Mouse (Mus musculus): ENCODE measurements around the gene Dapp1. TPM values are rescaled to one million over a fixed set of nuclear protein-coding genes. Genes with fewer than 3 reads are reported as not detected.
"Not testable (repeated sequence)": the region's sequence is repeated elsewhere in the genome, so short reads cannot be mapped to it uniquely, and the experiment has no call there.

The Dapp1 gene
- polyA plus RNA-seq, 1 experiment from 2014 or later: 2.3 TPM

- Histone ChIP-seq H3K27me3 (no peaks in the 10 kb centered on the region), H3K4me2 (replicated peaks) (no peak overlapping the region), H3K27ac (replicated peaks) (no peak overlapping the region; the same call in 1 of the 2 replicates), H3K36me3 (no peaks in the 10 kb centered on the region), H3K4me3 (no peak overlapping the region), H3K4me1 (peaks cover 9% of the 10 kb centered on the region; the same call in 1 of the 2 replicates), H3K9me3 (no peaks in the 10 kb centered on the region), H3K9ac (replicated peaks) (no peak overlapping the region)
- WGBS: 38% methylated on average over 5 of the region's 5 CpGs
- ATAC-seq (ENCODE audit: low FRiP score, low read depth): no peak
Observed at GRCm38 (mm10) chr3:137935570-137936525, 45.5 kb downstream of the Dapp1 start.

DNA sequence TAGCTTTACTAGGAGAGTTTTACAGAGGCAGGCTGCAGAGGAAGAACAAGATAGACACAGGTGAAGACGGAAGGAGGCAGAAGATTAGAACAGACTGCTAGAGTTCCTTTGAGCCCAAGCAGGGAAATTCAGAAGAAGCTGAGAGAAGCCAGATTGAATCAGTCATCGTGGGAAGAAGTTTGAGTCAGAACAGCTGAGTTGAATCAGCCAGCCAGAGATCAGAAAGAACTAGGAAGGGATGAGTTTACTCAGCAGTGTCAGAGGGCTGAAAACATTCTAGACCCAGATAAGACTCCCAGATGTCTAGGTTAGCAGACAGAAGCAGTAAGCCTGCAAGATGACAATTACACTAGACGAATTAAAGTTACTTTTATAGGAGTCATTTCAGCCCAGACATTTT is 47.4 kb downstream of the Dapp1 start:
- no peak for ATAC-seq (ENCODE audit: low FRiP score, low read depth)
- Histone ChIP-seq H3K4me2 (replicated peaks) (no peak overlapping the region), H3K4me1 (peaks cover 9% of the 10 kb centered on the region; the same call in 1 of the 2 replicates), H3K4me3 (no peak overlapping the region), H3K27me3 (no peaks in the 10 kb centered on the region), H3K9ac (replicated peaks) (no peak overlapping the region), H3K9me3 (no peaks in the 10 kb centered on the region), H3K27ac (replicated peaks) (no peak overlapping the region), H3K36me3 (peaks cover 8% of the 10 kb centered on the region)
- WGBS: 87% methylated on average over 3 of the region's 3 CpGs

DNA sequence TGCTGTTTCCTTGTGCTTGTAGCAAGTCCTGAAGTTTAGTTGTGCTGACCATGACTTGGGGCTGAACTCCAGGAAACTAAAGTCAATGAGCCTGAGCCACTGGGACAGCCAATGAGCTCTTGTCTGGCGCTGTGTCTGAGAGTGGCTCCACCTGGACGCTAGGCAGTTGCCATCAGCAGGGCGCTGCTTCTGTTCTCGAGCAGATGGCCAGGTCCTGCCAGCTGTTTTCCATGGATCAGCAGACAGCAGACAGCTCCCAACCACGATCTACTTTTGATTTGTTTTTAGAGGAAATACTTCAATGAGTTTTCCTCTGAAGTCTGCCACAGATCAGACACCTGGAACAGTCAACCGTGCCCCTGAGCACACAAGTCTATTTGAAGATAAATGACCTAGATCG is 48.6 kb downstream of the Dapp1 start:
- WGBS: 80% methylated on average over 7 of the region's 7 CpGs
- Histone ChIP-seq H3K4me2 (replicated peaks) (no peak overlapping the region), H3K36me3 (peaks cover 16% of the 10 kb centered on the region), H3K9ac (replicated peaks) (no peak overlapping the region), H3K4me3 (no peak overlapping the region), H3K27me3 (no peaks in the 10 kb centered on the region), H3K27ac (replicated peaks) (no peak overlapping the region), H3K4me1 (peaks cover 9% of the 10 kb centered on the region; the same call in 1 of the 2 replicates), H3K9me3 (no peaks in the 10 kb centered on the region)
- ATAC-seq (ENCODE audit: low FRiP score, low read depth): no peak

DNA sequence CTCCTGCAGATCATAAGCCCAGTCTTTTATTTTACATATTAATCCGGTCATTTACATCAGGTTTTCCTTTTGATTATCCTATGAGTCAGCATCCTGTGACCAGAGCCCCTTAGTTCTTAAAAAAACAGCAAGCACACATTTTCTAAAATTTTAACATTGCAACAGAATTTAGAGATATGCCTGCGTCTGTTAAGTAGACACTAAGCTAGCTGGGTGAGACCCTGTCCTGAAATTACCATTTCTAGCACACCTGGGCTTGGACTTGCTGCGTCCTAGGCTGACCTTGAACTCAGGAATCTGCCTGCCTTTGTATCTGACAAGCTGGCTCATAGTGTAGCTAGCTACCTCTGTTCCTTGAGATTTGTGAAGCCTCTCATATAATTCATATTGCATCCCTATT is 51.4 kb downstream of the Dapp1 start:
- Histone ChIP-seq H3K27ac (replicated peaks) (no peak overlapping the region), H3K27me3 (no peaks in the 10 kb centered on the region), H3K36me3 (peaks cover 30% of the 10 kb centered on the region), H3K4me2 (replicated peaks) (no peak overlapping the region), H3K9me3 (no peaks in the 10 kb centered on the region), H3K4me3 (no peak overlapping the region), H3K9ac (replicated peaks) (no peak overlapping the region), H3K4me1 (no peaks in the 10 kb centered on the region)
- ATAC-seq (ENCODE audit: low FRiP score, low read depth): no peak
- 94% methylated on average over 3 of the region's 3 CpGs for WGBS

- Histone ChIP-seq H3K9ac (replicated peaks) (no peak overlapping the region), H3K9me3 (no peaks in the 10 kb centered on the region), H3K4me1 (no peaks in the 10 kb centered on the region), H3K4me2 (replicated peaks) (no peak overlapping the region), H3K4me3 (no peak overlapping the region), H3K36me3 (peaks cover 42% of the 10 kb centered on the region), H3K27me3 (no peaks in the 10 kb centered on the region), H3K27ac (replicated peaks) (no peak overlapping the region)
- no peak for ATAC-seq (ENCODE audit: low FRiP score, low read depth)
- 93% methylated on average over 4 of the region's 4 CpGs for WGBS
Observed at GRCm38 (mm10) chr3:137927010-137927409, 54.3 kb downstream of the Dapp1 start.

DNA sequence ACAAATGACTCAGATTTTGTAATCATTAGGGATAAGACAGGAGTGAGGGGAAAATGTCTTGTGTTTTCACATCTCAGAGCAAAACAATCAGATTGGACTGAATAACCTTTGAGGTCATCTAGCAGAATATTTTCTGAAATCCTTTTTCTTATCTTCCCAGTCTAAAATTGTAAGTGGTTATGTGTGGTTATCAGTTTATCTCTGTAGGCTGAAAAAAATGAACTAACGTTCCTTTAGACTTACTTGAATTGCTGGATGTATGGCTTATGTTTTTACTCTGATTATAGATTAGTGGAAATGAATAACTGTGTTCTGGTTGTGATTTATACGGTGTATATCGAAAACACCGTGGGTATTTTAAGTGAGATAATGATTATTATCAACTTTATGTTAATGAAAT is 60.8 kb downstream of the Dapp1 start:
- Histone ChIP-seq H3K4me3 (no peak overlapping the region), H3K9me3 (no peaks in the 10 kb centered on the region), H3K4me1 (peaks cover 17% of the 10 kb centered on the region), H3K36me3 (peaks cover 27% of the 10 kb centered on the region), H3K27ac (replicated peaks) (no peak overlapping the region), H3K4me2 (replicated peaks) (no peak overlapping the region), H3K27me3 (no peaks in the 10 kb centered on the region), H3K9ac (replicated peaks) (no peak overlapping the region)
- WGBS: 94% methylated on average over 4 of the region's 4 CpGs
- no peak for ATAC-seq (ENCODE audit: low FRiP score, low read depth)

DNA sequence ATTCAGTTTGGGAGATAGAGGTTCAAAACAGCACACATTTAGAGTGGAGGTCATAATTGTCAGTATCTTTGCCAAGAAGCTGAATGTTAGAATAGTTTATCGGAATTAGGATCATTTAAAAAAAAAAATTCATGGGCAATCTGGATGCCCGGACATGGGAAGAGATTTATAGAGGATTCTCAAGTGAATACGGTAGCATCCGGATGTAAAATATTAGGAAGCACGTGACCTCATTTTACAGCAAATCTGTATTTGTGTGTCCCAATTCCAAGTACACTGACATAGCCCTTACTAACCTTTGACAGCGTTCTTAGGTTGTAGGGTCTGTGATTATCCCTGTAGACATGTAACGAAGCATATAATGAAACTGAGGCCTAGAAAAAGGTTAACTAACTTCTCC is 61.9 kb downstream of the Dapp1 start:
- Histone ChIP-seq H3K4me1 (peaks cover 17% of the 10 kb centered on the region), H3K27me3 (no peaks in the 10 kb centered on the region), H3K9ac (replicated peaks) (peak overlapping the region; percentile 75), H3K9me3 (no peaks in the 10 kb centered on the region), H3K27ac (replicated peaks) (no peak overlapping the region), H3K4me3 (peak overlapping the region; percentile 89), H3K36me3 (peaks cover 24% of the 10 kb centered on the region), H3K4me2 (replicated peaks) (peak overlapping the region; percentile 88)
- 94% methylated on average over 7 of the region's 7 CpGs for WGBS
- no peak for ATAC-seq (ENCODE audit: low FRiP score, low read depth)

DNA sequence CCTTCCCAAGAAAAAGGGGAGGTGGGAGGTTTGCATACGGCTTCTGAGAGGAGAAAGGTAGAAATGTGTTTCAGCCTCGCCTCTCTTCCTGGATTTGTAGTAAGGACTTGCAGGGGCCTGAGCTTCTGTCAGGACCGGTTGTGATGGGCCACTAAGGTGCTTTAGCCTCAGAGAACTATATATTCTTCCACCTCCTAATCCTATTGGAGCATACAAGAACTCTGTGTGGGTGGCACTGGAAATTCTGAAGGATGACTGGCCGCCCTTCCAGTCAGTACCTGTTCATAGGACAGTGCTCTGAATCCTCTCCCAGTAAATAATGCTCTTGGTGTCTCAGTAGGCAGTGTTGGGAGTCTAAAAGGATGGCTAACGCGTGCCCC is 62.4 kb downstream of the Dapp1 start:
- Histone ChIP-seq H3K4me2 (replicated peaks) (peak overlapping the region; percentile 88), H3K9me3 (no peaks in the 10 kb centered on the region), H3K9ac (replicated peaks) (peak overlapping the region; percentile 75), H3K27ac (replicated peaks) (peak overlapping the region; percentile 73), H3K27me3 (no peaks in the 10 kb centered on the region), H3K4me3 (peak overlapping the region; percentile 89), H3K36me3 (peaks cover 22% of the 10 kb centered on the region), H3K4me1 (peaks cover 17% of the 10 kb centered on the region)
- peak; percentile 8; the same call in 1 of the 2 replicates for ATAC-seq (ENCODE audit: low FRiP score, low read depth)
- WGBS: 15% methylated on average over 6 of the region's 6 CpGs

DNA sequence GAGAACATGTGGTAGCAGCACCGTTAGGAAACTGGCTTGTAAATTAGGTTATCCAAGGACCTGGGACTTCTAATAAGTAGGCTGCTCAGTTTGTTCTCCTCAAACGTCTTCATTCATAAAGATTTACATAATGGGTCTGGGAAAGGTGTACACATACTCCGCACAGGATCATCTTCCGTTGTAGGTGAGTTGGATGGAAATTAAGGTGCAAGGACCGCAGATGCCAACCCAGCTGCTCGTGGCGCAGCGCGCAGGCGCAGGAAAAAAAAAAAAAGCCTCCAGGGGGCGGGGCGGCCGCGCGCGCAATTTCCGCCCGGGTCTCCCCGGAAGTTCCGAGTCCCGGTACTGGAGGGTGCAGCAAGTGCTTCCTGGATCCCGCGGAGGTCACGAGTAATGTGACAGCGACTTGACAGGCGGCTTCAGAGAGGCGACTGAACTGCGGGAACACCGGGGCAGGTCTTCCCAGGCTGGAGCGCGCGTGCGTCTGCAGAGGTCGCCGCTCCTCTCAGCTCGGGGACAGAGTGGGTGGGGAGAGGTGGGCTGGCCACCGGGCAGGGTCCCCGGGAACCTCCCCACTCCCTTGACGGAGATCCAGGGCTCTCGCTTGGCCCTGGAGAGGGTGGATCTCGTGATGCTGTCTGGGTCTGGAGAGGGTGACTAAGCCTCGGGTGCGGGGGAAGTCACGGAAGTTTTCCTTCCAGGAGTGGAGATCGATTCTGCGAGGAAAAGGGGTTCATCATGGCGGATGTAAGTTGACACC is 63.0 kb downstream of the Dapp1 start, which contains the start of gene Lamtor3:
TSS of gene Lamtor3 (plus strand) at position 335 of the 760 bp plus-strand sequence.
- Histone ChIP-seq H3K4me3 (peak within 1 kb of the TSS; percentile 89), H3K4me2 (replicated peaks) (peak within 1 kb of the TSS; percentile 88), H3K27me3 (no peaks in the 10 kb centered on the region), H3K9me3 (no peaks in the 10 kb centered on the region), H3K4me1 (peaks cover 17% of the 10 kb centered on the region), H3K27ac (replicated peaks) (peak within 1 kb of the TSS; percentile 84), H3K36me3 (peaks cover 16% of the 10 kb centered on the region), H3K9ac (replicated peaks) (peak within 1 kb of the TSS; percentile 75)
- under 1% methylated on average over 43 of the region's 47 CpGs for WGBS
- ATAC-seq (ENCODE audit: low FRiP score, low read depth): peak; percentile 92

DNA sequence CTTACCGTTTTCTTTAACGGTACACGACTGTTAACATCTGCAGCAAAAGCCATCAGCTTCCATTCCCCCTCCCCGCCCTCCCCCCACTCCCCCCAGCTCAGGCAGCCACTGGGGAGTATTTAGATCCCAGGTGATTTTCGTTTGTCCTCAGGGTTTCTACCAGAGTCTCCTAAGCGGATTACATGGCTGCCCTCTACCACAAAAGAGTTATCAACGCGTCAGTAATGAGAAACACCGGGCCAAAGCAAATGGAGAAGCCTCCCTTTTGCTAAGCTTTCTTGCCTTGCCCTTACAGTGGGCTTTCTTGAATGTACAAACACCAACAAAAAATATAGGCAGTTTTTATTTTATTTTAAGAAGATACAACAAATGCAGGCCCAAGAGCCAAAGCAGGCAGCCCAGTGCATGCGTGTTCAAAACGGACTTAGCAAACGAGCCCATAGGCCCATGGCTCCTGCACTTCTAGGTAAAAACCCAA is 63.6 kb downstream of the Dapp1 start:
- Histone ChIP-seq H3K4me1 (peaks cover 17% of the 10 kb centered on the region), H3K36me3 (peaks cover 16% of the 10 kb centered on the region), H3K4me3 (peak overlapping the region; percentile 89), H3K9ac (replicated peaks) (peak overlapping the region; percentile 75; the same call in 1 of the 2 replicates), H3K9me3 (no peaks in the 10 kb centered on the region), H3K27me3 (no peaks in the 10 kb centered on the region), H3K4me2 (replicated peaks) (peak overlapping the region; percentile 88), H3K27ac (replicated peaks) (peak overlapping the region; percentile 84)
- peak; percentile 35 for ATAC-seq (ENCODE audit: low FRiP score, low read depth)
- 9% methylated on average over 12 of the region's 12 CpGs for WGBS

- H3K9ac ChIP-seq (replicated peaks); H3K27ac ChIP-seq (replicated peaks); H3K9me3 ChIP-seq; H3K4me2 ChIP-seq (replicated peaks); ATAC-seq (ENCODE audit: low FRiP score, low read depth); H3K36me3 ChIP-seq; H3K27me3 ChIP-seq; H3K4me3 ChIP-seq: not testable (repeated sequence)
- 86% methylated on average over 1 of the region's 1 CpGs for WGBS
- peaks cover 15% of the 10 kb centered on the region for H3K4me1 ChIP-seq
Observed at GRCm38 (mm10) chr3:137914567-137914966, 66.8 kb downstream of the Dapp1 start.

DNA sequence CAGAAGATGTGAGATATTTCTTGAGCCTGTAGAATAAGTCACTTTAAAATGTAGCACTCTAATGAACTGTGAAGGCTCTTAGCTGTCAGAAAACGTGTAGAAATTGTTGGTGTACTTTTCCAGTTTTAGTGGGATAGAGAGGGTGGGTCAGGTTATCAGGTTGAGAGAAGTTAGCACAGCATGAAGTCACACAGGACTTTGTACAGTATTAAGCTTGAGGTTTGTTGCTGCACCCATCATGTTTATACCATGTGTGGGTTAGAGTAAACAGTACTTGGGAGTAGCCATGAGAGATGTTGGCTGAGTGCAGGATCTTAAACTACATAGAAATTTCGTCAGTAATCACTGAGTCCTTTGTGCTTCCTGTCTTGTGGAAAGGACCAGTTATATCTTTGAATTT is 68.3 kb downstream of the Dapp1 start:
- Histone ChIP-seq H3K9ac (replicated peaks) (no peak overlapping the region), H3K4me1 (0 out of 2 replicates have a peak, but pooled peaks cover 8% of the 10 kb centered on the region), H3K27ac (replicated peaks) (no peak overlapping the region), H3K27me3 (no peaks in the 10 kb centered on the region), H3K4me3 (no peak overlapping the region), H3K36me3 (no peaks in the 10 kb centered on the region), H3K9me3 (no peaks in the 10 kb centered on the region), H3K4me2 (replicated peaks) (no peak overlapping the region)
- 69% methylated on average over 2 of the region's 2 CpGs for WGBS
- no peak for ATAC-seq (ENCODE audit: low FRiP score, low read depth)
